Mouse (Mus musculus) heart, embryonic 14.5 days (tissue): ENCODE measurements around the gene Capn10. TPM values are rescaled to one million over a fixed set of nuclear protein-coding genes. Genes with fewer than 3 reads are reported as not detected.

Experiments used
- ATAC-seq: fragments of 200-750 bp; cut with Nextera tagmentation; 2 replicates; pipeline ENCODE4 v1.8.0; 2017; ENCODE audit warnings: low read depth, moderate TSS enrichment; ENCODE audit not compliant: insufficient number of reproducible peaks, insufficient read depth, low FRiP score
- H3K27ac ChIP-seq, 2 experiments: fragments of 200-500 bp in 1 of 2; fragments of 300-500 bp in 1 of 2; sonication (generic) in 1 of 2; replicated peaks in 1 of 2; 2 replicates each; pipeline ENCODE4 v1.5.1; 2012 to 2014; ENCODE audit warnings: low read depth in 2 of 2, low read length in 2 of 2, control low read depth in 1 of 2, mild to moderate bottlenecking in 1 of 2, mixed read lengths in 1 of 2; ENCODE audit not compliant: control insufficient read depth in 1 of 2, insufficient read depth in 1 of 2
- H3K27me3 ChIP-seq: fragments of 300-500 bp; sonication (generic); 2 replicates; pipeline ENCODE4 v1.6.1; 2014; ENCODE audit warnings: mild to moderate bottlenecking, low read length, control low read depth; ENCODE audit not compliant: control insufficient read depth, insufficient read depth
- H3K36me3 ChIP-seq: fragments of 300-500 bp; sonication (generic); 2 replicates; pipeline ENCODE4 v1.6.1; 2014; ENCODE audit warnings: mild to moderate bottlenecking, control low read depth, low read length, mixed read lengths; ENCODE audit not compliant: control insufficient read depth, insufficient read depth
- H3K4me1 ChIP-seq, 2 experiments: fragments of 200-500 bp in 1 of 2; fragments of 300-500 bp in 1 of 2; sonication (generic) in 1 of 2; 2 replicates each; pipeline ENCODE4 v1.6.1; 2012 to 2014; ENCODE audit warnings: low read length in 2 of 2, control low read depth in 1 of 2, mixed read lengths in 1 of 2; ENCODE audit not compliant: control insufficient read depth in 2 of 2, insufficient read depth in 2 of 2
- H3K4me2 ChIP-seq: fragments of 300-500 bp; sonication (generic); 2 replicates; pipeline ENCODE4 v1.6.1; 2014; ENCODE audit warnings: mild to moderate bottlenecking, low read length
- H3K4me3 ChIP-seq, 2 experiments: fragments of 200-500 bp in 1 of 2; fragments of 300-500 bp in 1 of 2; sonication (generic) in 1 of 2; 2 replicates each; pipeline ENCODE4 v1.5.1; 2012 to 2014; ENCODE audit warnings: low read length in 2 of 2, mild to moderate bottlenecking in 2 of 2, control low read depth in 1 of 2, low read depth in 1 of 2, moderate library complexity in 1 of 2; ENCODE audit not compliant: control insufficient read depth in 1 of 2, insufficient read depth in 1 of 2
- H3K9ac ChIP-seq: fragments of 300-500 bp; sonication (generic); 2 replicates; pipeline ENCODE4 v1.6.1; 2014; ENCODE audit warnings: mild to moderate bottlenecking, low read length
- H3K9me3 ChIP-seq: fragments of 300-500 bp; sonication (generic); 2 replicates; pipeline ENCODE4 v1.6.1; 2016; ENCODE audit warnings: low read length, control low read depth; ENCODE audit not compliant: control insufficient read depth
- WGBS: fragments of 180-500 bp; shearing (Covaris S2); extraction: QIAGEN DNeasy Blood & Tissue Kit; methylation state at CpG from one replicate; pipeline ENCODE4 v1.1.7; 2014; 5-methylcytosine and 5-hydroxymethylcytosine counted together
- polyA plus RNA-seq: library from polyadenylated mRNA; unstranded; fragments of >200 nt; fragmentation: Nextera tagmentation; extraction: Ambion mirVana; gene quantifications from 2 replicates; pipeline ENCODE4 v1.2.1, GENCODE M21; 2014

The Capn10 gene
- polyA plus RNA-seq, 1 experiment from 2014 or later, result 15.7 TPM

DNA sequence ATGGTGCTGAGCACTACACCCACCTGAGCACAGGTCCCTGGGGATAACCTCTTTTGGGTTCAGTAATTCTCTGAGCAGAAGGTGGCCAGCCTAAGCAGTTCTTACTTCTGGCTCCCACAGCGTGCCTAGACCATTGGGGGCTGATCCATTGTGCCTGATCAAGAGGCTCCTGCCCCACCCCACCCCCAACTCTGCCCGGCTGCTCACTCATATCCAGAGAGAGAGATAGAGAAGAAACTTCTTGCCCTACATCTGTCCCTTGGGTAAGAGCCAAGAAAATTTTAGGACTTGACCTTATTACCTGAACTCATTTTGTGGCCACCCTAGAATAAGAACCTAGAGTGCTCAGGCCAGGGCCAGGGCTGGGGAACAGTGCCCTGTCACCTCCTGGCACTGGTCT, 58.7 kb downstream of the Capn10 start:
- ATAC-seq, result peak; percentile 21; the same call in 1 of the 2 replicates
- Histone ChIP-seq H3K4me1 (no peaks in the 10 kb centered on the region), H3K4me3 (no peak overlapping the region), H3K4me2 (no peak overlapping the region), H3K27me3 (no peaks in the 10 kb centered on the region), H3K9me3 (no peaks in the 10 kb centered on the region), H3K36me3 (no peaks in the 10 kb centered on the region), H3K27ac (no peak overlapping the region), H3K9ac (no peak overlapping the region)
- WGBS, result 43% methylated on average over 2 of the region's 2 CpGs

Other genes with a start within 250 kb of the Capn10 start
- gene Gpc1, start 102.7 kb upstream of the Capn10 start, polyA plus RNA-seq, result 55.3 and 59.7 TPM in 2 replicates
- gene Ankmy1, start 31.5 kb upstream of the Capn10 start, polyA plus RNA-seq, result 0.16 and 0.89 TPM in 2 replicates
- 15.6 and 16.5 TPM in 2 replicates for gene Dusp28, start 27.4 kb upstream of the Capn10 start, polyA plus RNA-seq
- 37.8 and 40.8 TPM in 2 replicates for gene Rnpepl1, start 23.6 kb upstream of the Capn10 start, polyA plus RNA-seq
- gene Gpr35, start 16.5 kb downstream of the Capn10 start, polyA plus RNA-seq, result 0.44 and 0.54 TPM in 2 replicates
- gene Aqp12, start 72.0 kb downstream of the Capn10 start, polyA plus RNA-seq, result 0.19 TPM in 1 of 2 replicates, not detected in the other
- gene Kif1a, start 167.6 kb downstream of the Capn10 start, polyA plus RNA-seq, result 7.8 and 11.6 TPM in 2 replicates
- gene Agxt, start 200.9 kb downstream of the Capn10 start, polyA plus RNA-seq, result not detected in 2 replicates
- gene 2310007B03Rik, start 226.6 kb downstream of the Capn10 start, polyA plus RNA-seq, result 0.09 TPM in 1 of 2 replicates, not detected in the other
- 0.05 and 0.14 TPM in 2 replicates for gene Crocc2, start 234.3 kb downstream of the Capn10 start, polyA plus RNA-seq